Mouse (Mus musculus): ENCODE data around the gene Prdm9. TPM values are rescaled to one million over a fixed set of nuclear protein-coding genes. Genes with fewer than 3 reads are reported as not detected.

The Prdm9 gene
- total RNA-seq, 2 experiments from 2014 or later, result 3.1 to 3.3 TPM

DNA sequence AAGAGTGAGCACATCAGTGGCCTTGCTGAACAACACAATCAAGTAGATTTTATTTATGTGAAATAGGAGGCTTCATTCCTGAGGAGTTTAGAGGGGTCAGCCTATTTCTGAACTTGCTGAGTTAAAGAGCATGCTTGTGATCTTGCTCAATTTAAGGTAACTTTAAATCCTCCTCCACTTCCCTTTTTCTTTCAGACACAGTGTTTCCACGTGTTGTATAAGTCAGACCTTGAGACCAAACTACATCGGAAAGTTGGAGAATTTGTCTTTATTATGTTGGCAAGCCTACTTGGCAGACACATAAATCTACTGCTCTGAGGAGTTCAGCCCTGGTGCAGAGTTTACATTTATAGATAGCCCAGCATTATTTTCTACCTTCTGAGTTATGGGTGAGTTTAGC lies 35.3 kb downstream of the Prdm9 start:
- no peak for DNase-seq (ENCODE audit: low spot score in 2 of 2)

DNA sequence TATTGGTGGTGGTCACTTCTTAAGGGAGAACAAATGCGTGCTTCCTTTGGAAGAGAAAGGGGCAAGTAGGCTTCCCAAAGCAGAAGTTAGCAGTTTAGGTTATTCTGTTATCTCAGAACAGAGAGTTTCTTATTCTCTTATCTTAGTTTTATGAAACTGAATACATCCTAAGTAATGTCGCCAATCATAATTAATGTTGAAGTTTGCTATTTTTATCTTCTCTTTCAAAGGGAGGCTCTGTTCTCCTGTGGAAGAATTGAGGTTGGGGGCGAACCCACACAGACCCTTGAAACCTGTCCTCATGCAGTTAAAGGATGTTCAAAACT lies 36.4 kb downstream of the Prdm9 start:
- DNase-seq (ENCODE audit: low spot score in 2 of 2), result no peak

DNA sequence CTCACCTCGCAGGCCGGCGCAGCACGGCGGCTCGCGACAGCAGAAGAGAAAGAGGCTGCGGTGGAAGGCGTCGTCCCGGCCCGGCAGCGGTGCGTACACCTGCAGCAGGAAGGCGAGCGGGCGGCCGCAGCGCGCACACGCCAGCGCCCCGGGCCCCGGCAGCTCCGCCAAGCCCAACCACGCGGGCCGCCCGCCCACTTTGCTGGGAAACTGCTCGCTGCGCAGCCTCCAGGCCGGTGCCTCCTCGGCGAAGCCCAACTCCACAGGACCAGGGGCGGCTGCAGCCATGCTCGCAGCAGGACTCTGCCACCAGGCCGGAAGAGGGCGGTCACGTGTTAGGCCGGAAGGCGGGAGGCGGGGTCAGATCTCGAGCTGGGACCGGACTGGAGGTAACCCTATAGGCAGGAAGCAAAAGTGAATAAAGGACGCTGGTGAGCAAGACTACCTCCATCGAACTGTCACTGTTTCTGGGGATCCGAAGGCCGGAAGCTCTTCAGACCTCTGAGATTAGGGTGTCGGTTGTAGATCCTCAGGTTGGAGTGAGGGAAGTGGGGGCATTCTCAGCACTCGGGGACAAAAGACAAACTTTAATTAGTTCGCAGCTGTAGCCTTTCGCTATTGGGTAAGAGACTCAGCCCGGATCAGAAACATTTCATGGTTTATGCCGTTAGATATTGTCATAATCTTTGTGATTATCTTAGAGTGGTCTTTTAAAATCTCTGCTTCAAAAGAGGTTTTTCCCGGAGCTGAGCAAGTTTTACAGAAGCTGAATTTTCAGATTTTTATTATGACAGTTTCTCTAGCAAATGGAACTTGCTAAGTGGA lies 37.0 kb downstream of the Prdm9 start, which contains the start of gene Pdcd2:
Pdcd2 (minus strand) TSS at position 316 of the 825 bp plus-strand sequence.
- peak; percentile 93 to 95 for DNase-seq (ENCODE audit: low spot score in 2 of 2)

DNA sequence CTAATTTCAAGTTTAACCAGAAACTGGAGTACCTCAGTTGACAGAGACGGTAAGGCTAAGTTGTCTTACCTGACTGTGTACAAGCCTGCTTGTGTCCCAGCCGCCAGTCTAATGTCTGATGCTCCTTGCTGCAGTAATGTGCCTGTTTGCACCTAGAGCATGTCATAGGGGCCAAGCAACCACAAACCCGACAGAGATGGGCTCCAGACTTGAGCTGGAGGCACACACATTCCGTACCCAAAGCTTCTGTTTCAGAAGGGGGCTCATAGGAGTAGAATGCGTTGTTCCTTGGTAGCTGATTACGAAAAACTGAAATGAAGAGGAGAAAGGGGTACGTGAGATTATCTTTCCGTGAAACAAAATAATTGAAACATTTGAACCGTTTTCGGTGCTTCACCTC lies 37.9 kb downstream of the Prdm9 start:
- DNase-seq (ENCODE audit: low spot score in 2 of 2), result no peak

DNA sequence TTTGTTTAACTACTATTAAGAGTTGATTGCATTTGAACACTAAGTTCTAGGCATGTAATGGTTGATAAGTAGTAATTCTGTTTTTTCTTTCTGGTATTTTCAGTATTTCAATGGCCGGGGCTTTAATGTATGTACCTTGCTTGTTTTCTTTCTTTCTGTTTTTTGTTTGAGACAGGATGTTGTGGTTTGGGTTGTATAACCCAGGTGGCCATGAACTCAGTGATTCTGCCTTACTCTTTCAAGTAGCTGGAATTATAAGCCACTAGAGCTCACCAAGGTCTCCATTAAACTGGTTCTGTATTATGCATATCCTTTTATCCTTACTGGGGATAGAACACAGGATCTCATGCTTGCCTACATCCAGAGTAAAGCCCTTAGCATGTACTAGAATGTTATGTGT lies 45.4 kb downstream of the Prdm9 start:
- DNase-seq (ENCODE audit: low spot score in 2 of 2), result no peak

DNA sequence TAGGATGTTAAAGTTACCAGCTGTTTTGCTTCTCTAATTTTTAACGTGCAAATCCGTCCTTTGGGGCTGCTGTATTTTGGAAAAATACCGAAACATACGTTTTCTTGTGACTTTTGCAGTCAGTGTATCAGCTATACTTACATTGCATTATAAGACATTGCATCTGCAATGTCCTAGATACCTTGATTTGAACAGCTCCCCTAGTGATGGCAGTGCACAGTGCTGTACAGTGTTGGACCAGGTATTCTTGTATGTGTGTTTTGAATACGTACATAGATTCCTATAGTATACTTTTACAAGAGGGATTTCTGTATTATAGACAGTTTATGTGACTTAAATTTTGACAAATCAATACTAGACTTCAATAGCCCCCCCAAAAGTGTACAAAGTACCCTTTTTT lies 46.0 kb downstream of the Prdm9 start:
- no peak for DNase-seq (ENCODE audit: low spot score in 2 of 2)

DNA sequence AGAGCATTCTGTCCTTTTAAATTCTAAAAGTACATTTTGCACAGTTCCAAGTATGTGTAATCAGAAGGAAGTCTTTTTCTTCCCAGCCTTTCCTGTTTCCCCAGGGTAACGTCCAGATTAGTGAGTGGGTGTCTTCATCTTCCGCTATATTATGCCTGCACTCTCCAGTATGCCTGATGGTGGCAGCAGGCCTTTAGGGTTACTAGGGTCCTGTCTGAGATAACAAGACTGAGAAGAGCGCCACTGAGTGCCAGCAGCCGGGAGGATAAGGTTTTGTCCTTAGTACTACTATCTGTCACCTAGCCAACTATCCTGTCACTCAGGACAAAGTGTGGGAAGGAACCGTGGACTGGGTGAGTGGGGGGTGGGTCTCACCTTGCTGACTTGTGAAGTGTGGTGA lies 46.4 kb downstream of the Prdm9 start:
- DNase-seq (ENCODE audit: low spot score in 2 of 2), result no peak

DNA sequence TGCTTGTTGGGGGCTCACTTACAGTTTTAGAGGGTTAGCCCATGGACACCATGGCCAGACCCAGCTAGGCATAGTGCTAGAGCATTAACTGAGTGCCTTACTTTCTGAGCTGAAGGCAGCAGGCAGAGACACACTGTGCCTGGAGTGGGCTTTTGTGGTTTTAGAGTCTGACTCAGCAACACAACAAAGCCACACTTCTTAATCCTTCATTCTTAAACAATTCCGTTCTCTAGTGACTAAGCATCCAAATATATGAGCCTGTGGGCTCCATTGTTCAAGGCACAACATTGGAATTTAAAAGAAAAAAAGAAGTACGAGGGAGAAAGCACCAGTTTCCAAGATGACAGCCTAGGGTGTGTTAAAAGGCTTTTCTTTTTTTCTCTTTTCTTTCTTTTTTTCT lies 53.5 kb downstream of the Prdm9 start:
- no peak for DNase-seq (ENCODE audit: low spot score in 2 of 2)

DNA sequence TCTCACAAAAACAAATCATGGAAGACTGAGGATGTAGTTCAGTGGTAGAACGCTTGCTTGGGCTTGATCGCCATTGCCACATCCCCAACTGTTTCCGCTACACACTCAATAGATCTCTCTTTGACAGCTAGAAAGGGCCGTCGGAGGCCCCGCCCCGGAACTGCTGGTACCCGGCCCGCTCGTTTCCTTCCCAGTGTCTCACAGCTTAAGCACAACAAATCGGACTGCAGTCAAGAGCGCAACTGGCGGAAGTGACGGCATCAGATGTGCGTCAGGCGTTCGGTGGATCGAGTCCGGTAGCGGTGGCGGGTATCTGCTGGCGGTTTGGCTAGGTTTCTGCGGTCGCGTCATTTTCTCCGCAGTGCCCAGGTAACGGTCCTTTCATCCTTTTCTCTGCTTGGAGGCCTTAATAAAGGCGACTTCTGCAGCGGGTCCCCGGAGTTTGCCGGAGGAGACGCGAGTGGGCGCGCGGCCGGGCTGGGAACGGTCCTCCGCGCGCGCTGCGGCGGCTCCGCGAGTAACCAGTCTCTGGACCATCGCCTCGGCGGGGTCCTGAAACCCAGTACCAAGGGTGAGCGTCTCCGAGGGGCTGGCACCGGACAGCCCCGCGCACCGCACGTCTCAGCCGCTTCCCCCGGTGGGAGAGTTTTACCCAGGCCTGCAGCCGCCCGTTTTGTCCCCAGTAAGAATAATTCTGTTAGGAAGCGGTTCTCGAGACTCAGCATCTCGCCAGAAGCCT lies 64.3 kb downstream of the Prdm9 start, which contains the start of the genes Psmb1 and Tbp:
Psmb1 (minus strand) TSS at position 96 of the 739 bp plus-strand sequence.
Tbp (plus strand) TSS at position 233 of the 739 bp plus-strand sequence.
- DNase-seq (ENCODE audit: low spot score in 2 of 2), result peak; percentile 99

DNA sequence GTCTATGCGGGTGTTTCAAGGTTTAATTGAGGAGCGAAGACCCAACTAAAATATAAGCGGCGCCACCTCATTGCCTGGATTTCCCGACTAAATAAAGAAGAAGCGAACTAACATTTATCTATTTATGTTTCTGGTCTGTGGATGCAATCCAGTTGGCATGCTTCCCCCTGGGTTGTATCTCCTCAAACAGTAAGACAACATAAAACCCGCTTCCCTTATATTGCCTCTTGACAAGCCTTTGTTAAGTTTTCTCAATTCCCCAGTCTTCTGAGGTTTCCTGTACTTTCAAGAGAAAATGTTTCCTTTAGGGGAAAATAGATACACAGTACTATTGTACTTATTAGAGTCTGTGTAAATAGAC lies 65.4 kb downstream of the Prdm9 start:
- no peak for DNase-seq (ENCODE audit: low spot score in 2 of 2)

DNA sequence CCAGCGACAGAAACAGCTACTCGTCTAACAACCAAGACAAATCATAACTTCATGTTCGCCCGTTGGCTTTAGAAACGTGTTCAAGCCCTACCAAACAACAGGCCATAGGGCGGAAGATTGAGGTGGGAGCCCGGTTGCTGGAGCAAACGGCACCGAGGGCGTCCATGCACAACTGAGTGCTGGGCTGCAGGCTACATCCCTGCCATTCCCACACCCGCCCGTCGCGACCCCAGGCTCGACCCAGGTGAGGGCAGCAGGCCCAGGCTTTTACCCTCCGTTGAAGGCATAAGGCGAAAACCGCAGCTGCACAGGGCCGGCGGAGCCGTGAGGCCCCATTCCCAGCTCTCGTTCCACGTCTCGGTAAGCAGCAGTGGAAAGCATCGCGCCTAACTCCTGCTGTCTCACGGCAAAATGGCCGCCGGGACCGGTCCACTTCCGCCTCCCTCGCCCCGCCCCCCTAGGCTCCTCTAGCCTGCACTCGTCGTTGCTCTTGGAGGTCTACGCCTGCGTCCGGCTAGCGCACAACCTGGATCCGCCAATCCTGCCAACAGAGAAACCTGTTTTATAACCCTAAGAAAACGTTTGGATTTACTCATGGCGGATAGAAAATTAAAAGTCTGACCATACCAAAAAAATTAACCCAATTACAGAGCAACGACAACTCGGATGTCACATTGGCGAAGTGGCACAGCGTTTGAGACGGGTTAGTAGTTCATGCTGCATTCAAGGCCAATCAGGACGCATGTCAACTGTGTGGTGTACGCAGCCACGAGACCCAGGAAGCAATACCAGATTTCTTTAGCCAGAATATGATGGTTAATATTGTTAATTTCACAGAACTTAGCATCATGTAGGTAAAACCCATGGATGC lies 66.0 kb downstream of the Prdm9 start:
- peak; percentile 96 for DNase-seq (ENCODE audit: low spot score in 2 of 2)

Other genes with a start within 250 kb of the Prdm9 start
- 1 to 10 TPM; 5.3 to 7.0 TPM for gene Dll1, start 187.5 kb downstream of the Prdm9 start, total RNA-seq (2021)
- gene Fam120b, start 168.2 kb downstream of the Prdm9 start, total RNA-seq (2021), result 10 to 100 TPM; 44.0 to 46.6 TPM
- 100 to 1,000 TPM; 133 to 136 TPM for gene Psmb1, start 64.6 kb downstream of the Prdm9 start, total RNA-seq (2021)
- 10 to 100 TPM; 25.7 to 30.0 TPM for gene Tbp, start 64.5 kb downstream of the Prdm9 start, total RNA-seq (2021)
- 10 to 100 TPM; 17.6 to 22.0 TPM for gene Pdcd2, start 37.1 kb downstream of the Prdm9 start, total RNA-seq (2021)
- 10 to 100 TPM; 21.8 to 24.4 TPM for gene Chd1, start 140.6 kb upstream of the Prdm9 start, total RNA-seq (2021)

Measured in left cerebral cortex, adult 18-20 months (tissue).